Mouse (Mus musculus) T-helper 1 cell (primary cell): ENCODE measurements around the gene Kdelc2.

Experiments used
- in situ Hi-C: fragments of 300-600 bp; cut with MboI, MseI; formaldehyde crosslinking; loops from one replicate; pipeline ENCODE4 v1.15.1; 2025; ENCODE audit warnings: high pct_unique_total_duplicates

Gene Kdelc2

DNA sequence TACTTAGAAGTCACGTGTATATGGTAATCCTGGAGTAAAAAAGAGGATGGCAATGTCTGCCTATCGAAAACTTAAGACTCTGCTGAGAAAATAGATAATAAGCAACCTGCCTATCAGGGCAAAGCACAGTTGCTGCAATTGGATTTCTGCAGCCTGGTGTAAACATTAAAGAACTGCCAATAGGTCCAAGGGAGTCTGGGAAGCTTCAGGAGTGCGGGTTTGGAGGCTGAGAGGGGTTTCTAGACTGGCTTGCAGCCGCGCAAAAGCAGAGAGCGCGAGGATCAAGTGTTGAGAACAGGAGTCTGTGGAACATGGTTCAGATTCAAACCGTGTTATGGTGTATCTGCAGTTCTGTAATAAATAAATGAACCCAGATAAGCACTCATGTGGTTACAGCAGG, 1.0 kb downstream of the Kdelc2 start:
- in situ Hi-C loops: loop anchor here (5.0 to 10.0 kb wide), 2 partner anchors 133 to 1990 kb away; no protein-coding TSS in a partner anchor

DNA sequence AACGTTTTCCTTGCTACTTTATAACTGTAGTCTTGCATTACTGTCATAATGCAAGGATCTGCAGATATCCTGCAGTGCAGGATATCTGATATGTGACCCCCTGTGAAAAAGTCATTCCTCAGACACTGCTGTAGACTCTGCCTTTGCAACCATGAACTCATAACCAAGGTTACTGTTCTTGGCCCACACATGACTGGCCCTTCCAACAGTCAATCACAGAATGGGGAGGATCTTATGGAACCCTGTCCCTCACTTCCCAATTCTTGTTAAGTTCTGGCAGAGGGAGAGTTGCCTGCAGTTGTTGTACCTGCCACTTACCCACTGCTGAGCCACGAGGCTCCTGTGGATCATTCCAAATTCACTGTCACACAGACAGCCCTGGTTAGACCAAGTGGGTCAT, 3.6 kb downstream of the Kdelc2 start:
- in situ Hi-C loops: loop anchor here (5.0 to 10.0 kb wide), 2 partner anchors 135 to 1987 kb away; no protein-coding TSS in a partner anchor

DNA sequence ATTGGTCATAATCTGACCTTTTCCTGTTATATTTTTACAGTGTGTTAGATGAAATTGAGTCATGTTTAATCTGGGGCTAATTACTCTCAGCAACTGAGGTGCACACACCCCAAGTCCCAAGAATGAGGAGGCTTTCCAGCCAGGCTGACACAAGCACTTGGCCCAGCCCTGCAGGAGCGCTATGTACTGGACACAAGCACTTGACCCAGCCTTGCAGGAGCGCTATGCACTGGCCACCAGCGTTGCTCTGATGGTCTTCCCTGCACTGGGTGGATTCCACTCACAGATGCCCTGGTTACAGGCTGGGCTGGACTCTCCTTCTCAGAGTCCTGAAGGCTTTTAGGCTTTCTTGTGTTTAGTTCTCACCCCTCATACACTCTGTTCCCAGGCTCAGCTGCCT, 5.3 kb downstream of the Kdelc2 start:
- in situ Hi-C loops: loop anchor here (5.0 to 10.0 kb wide), 2 partner anchors 137 to 1986 kb away; no protein-coding TSS in a partner anchor

DNA sequence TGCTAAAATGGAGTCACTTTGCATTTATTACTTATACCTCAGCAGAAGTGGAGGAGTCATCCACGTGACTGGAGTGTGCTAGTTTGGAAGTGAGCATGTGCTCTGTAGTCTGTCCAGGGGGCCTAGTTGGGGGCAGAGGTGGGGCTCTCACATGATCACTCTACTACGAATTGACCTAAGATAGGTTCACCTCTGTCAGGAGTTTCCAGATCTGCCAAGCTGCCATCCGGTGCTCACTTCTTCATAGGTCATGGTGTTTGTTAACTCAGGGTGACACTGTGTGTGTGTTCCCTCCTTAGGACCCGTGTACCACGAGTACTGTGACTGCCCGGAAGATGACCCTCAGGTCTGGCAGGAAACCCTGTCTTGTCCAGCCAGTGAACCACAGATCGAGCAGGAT, 6.3 kb downstream of the Kdelc2 start:
- in situ Hi-C loops: loop anchor here (10.0 kb wide), 1 partner anchor 1035 kb away; no protein-coding TSS in a partner anchor

DNA sequence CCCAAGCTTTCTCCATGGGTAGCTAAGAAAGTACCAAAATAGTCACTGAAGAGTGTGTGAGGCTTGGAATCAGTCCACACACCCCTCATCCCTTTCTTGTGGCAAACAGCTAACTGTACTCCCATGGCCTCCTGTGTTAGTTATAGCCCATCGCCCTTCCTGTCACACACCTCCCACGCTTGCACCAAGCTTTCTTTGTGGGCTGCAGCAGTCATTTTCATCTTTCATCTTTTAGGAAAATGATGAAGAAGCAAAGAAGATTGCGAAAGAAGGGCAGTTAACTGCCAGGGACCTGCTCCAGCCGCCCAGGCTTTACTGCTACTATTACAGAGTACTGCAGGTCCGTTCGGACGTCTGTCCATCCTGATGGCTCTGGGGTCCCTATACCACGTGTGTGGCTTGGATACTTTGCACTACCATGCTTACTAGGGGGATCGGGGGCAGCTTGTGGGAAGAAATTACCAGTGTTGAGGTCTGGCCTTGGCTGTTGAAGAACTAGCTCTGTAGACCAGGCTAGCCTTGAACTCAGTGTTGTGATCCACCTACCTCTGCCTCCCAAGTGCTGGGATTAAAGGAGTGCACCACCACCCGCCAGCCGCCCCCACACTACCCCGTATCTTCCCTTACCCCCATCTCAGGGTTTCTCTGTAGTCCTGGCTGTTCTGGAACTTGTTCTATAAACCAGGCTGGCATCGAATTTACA, 14.0 kb downstream of the Kdelc2 start:
- in situ Hi-C loops: loop anchor here (10.0 kb wide), 1 partner anchor 1043 kb away; no protein-coding TSS in a partner anchor

DNA sequence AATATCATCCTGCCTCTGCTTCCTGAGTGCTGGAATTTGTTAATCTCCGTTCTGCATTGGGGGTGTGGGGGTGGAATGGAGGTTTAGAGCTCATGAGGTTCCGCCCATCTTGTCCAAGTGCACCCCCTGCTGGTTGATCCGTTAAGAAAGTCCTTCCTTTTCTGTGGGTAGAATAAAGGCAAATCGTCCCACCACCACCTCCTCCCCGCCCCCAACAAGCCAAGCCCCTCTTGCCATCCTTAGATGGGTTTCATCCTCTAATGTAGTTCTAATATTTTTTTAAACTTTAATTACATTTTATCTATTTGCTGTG, 14.5 kb downstream of the Kdelc2 start:
- in situ Hi-C loops: loop anchor here (10.0 kb wide), 1 partner anchor 1044 kb away; no protein-coding TSS in a partner anchor

DNA sequence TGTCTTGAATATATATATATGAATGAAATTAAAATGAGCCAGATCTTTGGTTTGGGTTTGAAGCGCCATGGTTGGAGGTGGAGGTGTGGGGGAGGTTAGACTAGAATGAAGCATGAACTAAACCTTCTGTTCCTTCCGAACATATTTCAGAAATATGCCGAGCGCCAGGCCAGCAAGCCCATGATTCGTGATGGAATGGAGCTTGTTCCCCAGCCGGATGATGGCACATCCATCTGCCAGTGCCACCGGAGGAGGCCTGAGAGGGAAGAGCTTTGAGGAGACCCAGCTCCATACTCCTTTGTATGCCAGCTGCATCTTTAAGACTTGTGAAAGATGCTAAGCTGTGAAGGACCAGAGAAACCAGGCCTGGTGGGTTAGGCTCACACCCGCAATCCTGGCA, 15.7 kb downstream of the Kdelc2 start:
- in situ Hi-C loops: loop anchor here (10.0 kb wide), 1 partner anchor 1045 kb away; no protein-coding TSS in a partner anchor

DNA sequence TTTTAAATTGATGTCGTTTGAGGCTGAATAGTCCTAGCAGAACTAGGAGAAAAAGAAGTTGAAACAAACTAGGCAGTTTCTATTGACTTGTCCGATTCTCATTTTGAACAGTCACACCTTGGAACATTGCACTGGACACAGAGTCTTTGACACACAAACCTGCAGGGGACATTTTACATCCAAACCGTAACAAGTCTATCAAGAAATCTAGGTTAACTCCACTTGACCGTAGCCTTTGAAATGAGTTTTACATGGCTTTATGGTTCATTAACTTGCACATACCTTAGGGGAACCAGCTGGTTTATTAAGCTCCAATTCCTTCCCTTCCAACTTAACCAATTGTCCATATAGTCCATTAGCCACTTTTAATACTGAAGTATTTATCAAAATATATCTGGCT, 16.9 kb downstream of the Kdelc2 start:
- in situ Hi-C loops: no loop called here

DNA sequence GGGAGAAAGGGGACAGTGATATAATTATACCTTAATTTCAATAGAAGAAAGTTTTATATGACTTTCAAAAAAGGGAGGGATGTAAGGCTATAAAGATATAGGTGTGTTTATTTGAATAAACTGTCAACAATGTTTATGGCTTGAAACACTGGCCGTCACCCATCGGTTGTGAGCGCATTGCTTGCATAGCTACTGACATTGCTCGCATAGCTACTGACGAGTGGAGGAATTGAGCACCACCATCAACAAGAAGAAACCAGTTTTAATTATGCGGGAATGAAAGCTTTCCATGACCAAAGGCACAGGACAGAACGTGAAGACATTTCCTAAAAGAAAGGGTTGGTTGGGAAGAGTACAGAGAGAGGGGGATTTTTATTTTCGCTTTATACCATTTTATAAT, 17.3 kb downstream of the Kdelc2 start:
- in situ Hi-C loops: no loop called here

DNA sequence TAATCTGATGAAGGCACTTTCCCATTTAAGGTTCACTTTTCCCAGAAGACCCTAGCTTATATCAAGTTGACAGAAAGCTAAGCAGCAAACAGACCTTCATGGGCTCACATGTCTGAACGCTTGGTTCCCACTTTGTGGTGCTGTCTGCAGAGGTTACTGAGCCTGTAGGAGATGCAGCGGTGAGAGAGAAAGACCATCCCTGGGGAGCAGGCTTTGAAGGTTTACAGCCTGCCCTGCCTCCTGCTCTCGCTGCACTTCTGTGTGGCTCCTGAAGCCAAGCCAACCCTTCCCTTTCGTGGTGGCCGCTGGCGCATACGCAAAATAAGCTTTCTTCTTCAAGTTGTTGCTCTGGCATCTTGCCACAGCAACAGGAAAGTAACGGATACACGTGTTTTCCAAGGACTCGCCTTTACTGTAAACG, 18.5 kb downstream of the Kdelc2 start, which contains the start of gene 4930550C14Rik:
4930550C14Rik (plus strand) TSS at position 35 of the 421 bp plus-strand sequence.
- in situ Hi-C loops: no loop called here

DNA sequence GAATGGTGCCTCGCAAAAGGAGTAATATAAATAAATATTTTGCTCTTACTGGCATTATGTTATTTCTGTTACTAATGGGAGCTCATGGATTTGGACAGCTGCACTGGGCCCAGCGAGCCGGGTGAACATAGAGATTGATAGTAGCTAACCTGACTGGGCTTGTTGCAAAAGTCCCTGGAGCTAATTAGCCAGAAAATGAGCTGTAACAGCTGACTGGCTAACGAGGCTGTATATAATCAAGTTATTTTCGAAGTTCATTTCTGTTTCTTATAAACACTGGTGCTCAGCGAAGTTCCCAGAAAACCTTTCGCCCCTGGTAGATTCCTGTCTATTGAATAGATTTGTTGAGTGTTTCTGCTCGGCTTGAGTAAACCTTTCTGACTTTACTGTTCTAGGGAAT, 19.2 kb downstream of the Kdelc2 start:
- in situ Hi-C loops: no loop called here

DNA sequence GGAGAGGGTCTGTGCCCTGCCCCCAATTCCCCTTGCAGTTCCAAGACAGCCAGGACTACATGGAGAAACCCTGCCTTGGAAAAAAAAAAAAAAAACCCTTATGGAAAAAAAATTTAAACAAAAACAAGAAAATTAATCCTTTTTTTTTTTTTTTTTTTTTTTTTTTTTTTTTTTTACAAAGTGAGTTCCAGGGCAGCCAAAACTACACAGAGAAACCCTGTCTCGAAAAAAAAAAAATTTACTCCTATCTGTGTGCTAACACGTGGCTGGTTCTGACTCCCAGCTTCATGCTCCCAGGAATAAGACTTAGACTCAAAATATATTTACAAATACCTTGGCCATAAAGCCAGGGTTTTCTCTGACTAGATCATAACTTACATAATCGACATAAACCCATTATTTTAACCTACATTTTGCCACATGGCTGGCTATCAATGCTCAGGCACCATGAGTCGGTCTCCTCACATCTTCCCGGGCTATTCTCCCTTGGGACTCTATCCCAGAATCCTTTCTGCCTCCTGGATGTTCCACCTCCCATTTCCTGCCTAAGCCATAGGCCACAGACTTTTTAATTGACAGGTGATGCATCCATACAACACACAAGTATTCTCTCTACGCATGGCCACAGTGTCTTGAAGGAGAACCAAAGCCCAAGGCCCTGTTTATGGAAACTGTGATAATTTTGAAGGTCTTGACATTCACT, 20.4 kb downstream of the Kdelc2 start:
- in situ Hi-C loops: no loop called here

DNA sequence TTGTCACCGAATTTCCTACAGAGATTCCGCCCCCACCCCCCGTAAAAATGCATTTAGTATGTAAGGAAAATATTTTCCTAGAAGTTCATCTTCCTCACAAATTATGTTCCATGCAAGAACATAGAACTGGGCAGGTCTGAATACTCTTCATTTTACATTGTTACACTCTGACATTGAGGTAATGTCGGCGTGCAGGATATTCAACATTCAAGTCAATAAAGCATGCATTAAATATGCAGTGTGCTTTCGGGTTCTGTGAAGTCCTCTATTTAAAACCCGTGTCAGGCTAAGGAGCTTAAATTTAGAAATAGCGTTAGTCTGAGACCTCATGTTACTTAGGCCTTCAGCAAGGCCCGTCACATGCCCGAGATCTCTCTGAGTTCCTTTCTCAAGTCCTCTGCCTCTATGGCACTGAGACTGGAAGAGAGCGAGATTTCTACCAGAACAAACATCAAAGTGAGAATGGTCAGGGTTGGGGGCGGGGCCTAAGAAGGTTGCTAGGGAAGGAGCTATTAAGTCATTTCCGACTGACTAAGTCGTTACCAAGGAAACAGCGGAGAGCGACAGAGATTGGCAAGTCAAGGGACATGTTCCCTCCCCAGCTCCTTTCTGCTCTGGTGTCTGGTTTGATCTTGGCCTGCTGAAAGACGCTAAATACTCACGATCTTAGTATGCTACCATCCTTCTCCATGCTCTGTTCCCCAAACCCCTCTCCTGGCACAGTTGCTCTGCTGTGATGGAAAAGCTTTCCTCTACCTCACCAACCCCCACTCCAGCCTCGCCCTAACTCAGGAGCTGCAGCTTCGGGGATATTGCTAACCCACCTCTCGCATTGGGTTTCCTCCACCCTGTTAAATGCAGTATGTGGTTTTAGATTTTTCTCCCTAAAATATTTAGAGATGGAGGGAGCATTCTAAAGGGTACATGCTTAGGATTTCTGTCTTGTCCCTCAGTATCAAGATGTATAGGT, 21.2 kb downstream of the Kdelc2 start:
- in situ Hi-C loops: no loop called here

DNA sequence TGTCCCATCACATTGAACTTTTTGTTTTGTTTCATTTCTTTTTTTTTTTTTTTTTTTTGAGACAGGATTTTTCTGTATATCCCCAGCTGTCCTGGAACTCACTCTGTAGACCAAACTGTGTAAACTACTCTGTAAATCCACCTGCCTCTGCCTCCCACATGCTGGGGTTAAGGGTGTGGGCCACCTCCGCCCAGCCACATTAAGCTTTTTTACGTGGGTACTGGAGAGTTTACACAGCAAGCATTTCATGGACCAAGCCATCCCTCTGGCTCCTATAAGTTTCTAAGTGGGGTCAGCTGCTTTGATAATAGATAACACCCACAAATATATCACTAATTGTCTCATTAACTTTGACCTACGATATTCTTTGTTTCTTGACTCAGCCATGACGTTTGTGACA, 24.7 kb downstream of the Kdelc2 start:
- in situ Hi-C loops: no loop called here

DNA sequence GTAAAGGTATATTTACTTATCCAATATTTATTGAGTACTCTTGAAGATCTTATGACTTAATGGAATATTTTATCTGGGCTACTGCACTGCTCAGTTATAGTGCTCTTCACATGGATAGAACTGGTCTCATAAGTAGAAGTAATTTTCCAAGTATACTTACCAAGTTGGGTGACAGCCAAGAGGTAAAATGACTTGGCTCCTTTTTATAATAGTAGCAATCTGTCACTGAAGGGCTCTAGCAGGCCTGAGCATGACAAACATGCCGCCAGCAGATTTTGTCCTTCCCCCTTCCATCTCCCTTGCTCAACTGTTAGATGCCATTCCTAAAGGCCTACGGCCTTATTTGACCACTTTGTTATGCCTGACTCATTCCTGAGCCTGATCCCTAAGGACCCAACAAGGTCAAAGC, 25.1 kb downstream of the Kdelc2 start:
- in situ Hi-C loops: no loop called here

DNA sequence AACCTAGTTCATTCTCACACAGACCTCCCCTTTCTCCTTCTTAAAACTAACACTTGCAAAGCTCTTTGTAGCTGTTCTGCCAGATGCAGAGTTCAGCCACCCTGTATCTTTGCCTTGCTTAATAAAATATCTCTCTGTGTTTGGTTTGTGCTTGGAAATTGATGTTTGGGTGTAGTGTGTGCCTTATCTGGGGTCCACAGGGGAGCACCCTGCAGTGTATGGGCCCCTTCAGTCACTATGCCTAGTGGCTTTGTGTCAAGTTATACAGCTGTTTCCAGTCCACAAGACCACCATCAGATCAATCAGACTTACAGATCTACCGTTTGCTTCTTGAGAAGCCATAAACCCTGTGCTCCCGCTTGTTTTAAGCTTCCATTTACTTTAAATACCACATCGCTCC, 25.6 kb downstream of the Kdelc2 start:
- in situ Hi-C loops: no loop called here

DNA sequence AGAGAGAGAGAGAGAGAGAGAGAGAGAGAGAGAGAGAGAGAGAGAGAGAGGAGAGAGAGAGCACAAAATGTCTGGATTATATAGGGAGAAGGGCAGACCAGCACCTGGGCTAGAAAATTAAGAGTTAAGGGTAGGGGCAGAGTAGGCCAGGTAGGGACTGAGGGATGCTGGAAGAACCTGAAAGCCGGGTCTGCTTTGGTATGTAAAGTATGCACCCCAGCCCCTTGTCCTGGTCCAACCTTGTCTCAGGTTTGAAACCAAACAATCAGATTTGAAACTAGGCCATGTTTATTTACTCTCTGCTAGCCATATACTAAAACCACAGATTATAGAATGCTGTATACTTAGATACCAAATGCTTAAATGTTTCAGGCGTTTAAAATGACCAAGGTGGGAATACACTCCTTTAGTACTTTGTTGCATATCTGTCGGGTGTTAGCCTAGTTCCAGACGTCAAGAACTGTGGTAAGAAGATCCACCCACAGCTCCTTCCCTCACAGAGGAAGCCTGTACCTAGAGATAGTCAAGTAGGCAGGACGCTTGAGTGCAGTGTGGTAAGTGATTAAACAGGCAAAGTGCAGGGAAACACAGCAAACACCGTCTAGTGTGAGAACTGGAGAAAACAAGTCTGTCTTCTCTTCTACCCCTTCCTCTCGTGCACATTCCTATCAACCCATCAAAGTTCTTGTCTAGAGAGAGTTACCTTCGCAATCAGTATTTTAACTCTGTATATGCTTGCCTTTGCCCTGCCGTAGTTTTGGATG, 38.5 kb downstream of the Kdelc2 start:
- in situ Hi-C loops: no loop called here

DNA sequence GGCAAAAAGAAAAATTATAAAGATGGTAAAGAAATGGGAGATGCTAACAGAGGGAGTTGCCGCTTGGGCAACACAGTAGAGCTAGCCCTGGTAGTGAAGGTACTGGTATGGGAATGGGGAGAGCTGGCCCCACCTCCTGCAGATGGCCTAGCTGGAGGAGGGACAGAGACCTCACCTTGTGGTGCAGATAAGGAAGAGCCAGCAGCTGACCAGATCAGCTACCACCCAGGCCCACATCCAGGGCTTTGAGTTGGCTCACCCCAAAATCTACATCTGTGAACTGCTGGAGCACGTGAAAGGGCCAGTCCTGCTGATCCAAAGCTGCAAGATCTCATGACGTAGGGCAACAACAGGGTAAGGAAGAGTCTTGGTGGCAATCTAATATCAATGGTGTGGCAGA, 42.9 kb downstream of the Kdelc2 start:
- in situ Hi-C loops: no loop called here

DNA sequence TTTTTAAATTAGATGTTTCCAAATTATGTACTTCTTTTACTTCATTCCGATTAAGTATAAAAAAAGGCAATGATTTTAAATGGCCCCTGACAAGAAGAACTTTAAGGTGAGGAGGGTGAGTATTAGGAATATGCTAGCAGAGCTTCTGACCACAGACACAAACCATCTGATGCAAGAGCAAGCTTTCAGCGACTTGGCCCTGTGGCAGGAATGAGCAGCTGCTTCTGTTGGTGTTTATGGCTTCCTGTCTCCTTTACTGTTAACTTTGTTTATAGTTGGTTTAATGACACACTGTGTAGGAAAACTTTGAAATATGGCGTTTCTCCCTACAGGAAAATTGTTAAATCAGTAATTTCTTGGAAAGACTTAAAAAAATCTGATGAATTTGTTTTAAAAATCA, 43.8 kb downstream of the Kdelc2 start:
- in situ Hi-C loops: no loop called here

DNA sequence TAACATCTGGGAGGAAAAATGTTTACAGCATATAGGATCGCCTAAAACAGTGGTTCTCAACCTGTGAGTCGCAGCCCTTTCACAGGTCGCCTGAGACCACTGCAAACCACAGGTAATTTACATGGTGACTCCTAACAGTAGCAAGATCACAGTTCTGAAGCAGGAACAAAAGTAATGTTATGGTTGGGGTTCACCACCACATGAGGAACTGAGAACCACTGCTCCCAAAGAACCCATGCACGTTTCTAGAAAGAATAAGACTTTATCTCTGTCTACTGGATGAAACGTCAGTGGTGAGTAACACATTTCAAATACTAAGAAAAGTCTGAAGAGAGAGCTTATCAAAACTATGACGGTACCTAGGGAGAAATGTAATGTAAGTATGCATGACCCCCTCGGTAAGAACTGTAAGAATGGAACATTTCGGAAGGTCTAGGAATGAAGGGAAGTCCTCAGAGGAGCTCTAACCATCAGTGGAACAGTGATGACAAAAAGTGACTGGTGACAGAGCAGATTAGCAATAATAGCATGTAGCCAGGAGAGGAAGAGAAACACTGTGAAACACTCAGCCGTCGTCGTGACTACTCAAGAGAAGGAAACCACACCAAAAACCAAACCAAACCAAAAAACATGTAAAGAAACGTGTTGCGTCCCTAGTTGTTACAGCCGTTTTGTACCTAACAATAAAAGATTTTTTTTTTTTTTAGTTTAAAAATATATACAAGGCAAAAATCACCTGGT, 52.2 kb downstream of the Kdelc2 start:
- in situ Hi-C loops: no loop called here
